Mouse (Mus musculus): Measurements from ENCODE around the gene Rbp1. TPM values are rescaled to one million over a fixed set of nuclear protein-coding genes. Genes with fewer than 3 reads are reported as not detected.
A peak's percentile ranks its signal among the peaks of the same experiment; 100 is the strongest.

The Rbp1 gene
- polyA plus RNA-seq, 1 experiment from 2014 or later = 105 TPM

- no peaks in the 10 kb centered on the region for H3K36me3 ChIP-seq (ENCODE audit: control insufficient read depth, insufficient read depth, low read length)
- no peaks in the 10 kb centered on the region for H3K4me1 ChIP-seq (replicated peaks; ENCODE audit: control insufficient read depth, insufficient read depth, low read length)
- DNase-seq (ENCODE audit: low spot score) (no peak), ATAC-seq (replicated peaks; ENCODE audit: low FRiP score, low TSS enrichment, low read depth) (no peak)
- WGBS = 74% methylated on average over 4 of the region's 4 CpGs
- H3K4me3 ChIP-seq (ENCODE audit: low read depth, low read length) = no peak overlapping the region
- no peaks in the 10 kb centered on the region for H3K9me3 ChIP-seq (ENCODE audit: control insufficient read depth, low read length)
- no peak overlapping the region for H3K9ac ChIP-seq (ENCODE audit: low read length)
- H3K4me2 ChIP-seq (ENCODE audit: low read length) = no peak overlapping the region
- H3K27me3 ChIP-seq (replicated peaks; ENCODE audit: control insufficient read depth, insufficient read depth, low read length) = no peaks in the 10 kb centered on the region
- no peak overlapping the region for H3K27ac ChIP-seq (ENCODE audit: low read depth)
Observed at GRCm38 (mm10) chr9:98393496-98393895, 29.3 kb upstream of the Rbp1 start.

GRCm38 (mm10) chr9:98397211-98397610, 25.6 kb upstream of the Rbp1 start:
- Histone ChIP-seq H3K27me3 (replicated peaks; ENCODE audit: control insufficient read depth, insufficient read depth, low read length) (no peaks in the 10 kb centered on the region), H3K4me1 (replicated peaks; ENCODE audit: control insufficient read depth, insufficient read depth, low read length) (no peaks in the 10 kb centered on the region), H3K9me3 (ENCODE audit: control insufficient read depth, low read length) (no peaks in the 10 kb centered on the region), H3K9ac (ENCODE audit: low read length) (no peak overlapping the region), H3K36me3 (ENCODE audit: control insufficient read depth, insufficient read depth, low read length) (no peaks in the 10 kb centered on the region), H3K4me3 (ENCODE audit: low read depth, low read length) (no peak overlapping the region), H3K27ac (ENCODE audit: low read depth) (no peak overlapping the region), H3K4me2 (ENCODE audit: low read length) (no peak overlapping the region)
- WGBS = 68% methylated on average over 6 of the region's 6 CpGs
- ATAC-seq (replicated peaks; ENCODE audit: low FRiP score, low TSS enrichment, low read depth) (no peak), DNase-seq (ENCODE audit: low spot score) (no peak)

- H3K36me3 ChIP-seq (ENCODE audit: control insufficient read depth, insufficient read depth, low read length) = no peaks in the 10 kb centered on the region
- no peak overlapping the region for H3K27ac ChIP-seq (ENCODE audit: low read depth)
- H3K27me3 ChIP-seq (replicated peaks; ENCODE audit: control insufficient read depth, insufficient read depth, low read length) = no peaks in the 10 kb centered on the region
- H3K4me3 ChIP-seq (ENCODE audit: low read depth, low read length) = no peak overlapping the region
- no peak overlapping the region for H3K4me2 ChIP-seq (ENCODE audit: low read length)
- no peak overlapping the region for H3K9ac ChIP-seq (ENCODE audit: low read length)
- ATAC-seq (replicated peaks; ENCODE audit: low FRiP score, low TSS enrichment, low read depth) (no peak), DNase-seq (ENCODE audit: low spot score) (no peak)
- no peaks in the 10 kb centered on the region for H3K4me1 ChIP-seq (replicated peaks; ENCODE audit: control insufficient read depth, insufficient read depth, low read length)
- WGBS = 74% methylated on average over 3 of the region's 3 CpGs
- no peaks in the 10 kb centered on the region for H3K9me3 ChIP-seq (ENCODE audit: control insufficient read depth, low read length)
Observed at GRCm38 (mm10) chr9:98397866-98398265, 24.9 kb upstream of the Rbp1 start.

GRCm38 (mm10) chr9:98400185-98400894, 22.4 kb upstream of the Rbp1 start:
- WGBS = 72% methylated on average over 13 of the region's 13 CpGs
- Histone ChIP-seq H3K9me3 (ENCODE audit: control insufficient read depth, low read length) (no peaks in the 10 kb centered on the region), H3K9ac (ENCODE audit: low read length) (no peak overlapping the region), H3K27ac (ENCODE audit: low read depth) (no peak overlapping the region), H3K36me3 (ENCODE audit: control insufficient read depth, insufficient read depth, low read length) (no peaks in the 10 kb centered on the region), H3K4me3 (ENCODE audit: low read depth, low read length) (no peak overlapping the region), H3K27me3 (replicated peaks; ENCODE audit: control insufficient read depth, insufficient read depth, low read length) (no peaks in the 10 kb centered on the region), H3K4me1 (replicated peaks; ENCODE audit: control insufficient read depth, insufficient read depth, low read length) (no peaks in the 10 kb centered on the region), H3K4me2 (ENCODE audit: low read length) (no peak overlapping the region)
- DNase-seq (ENCODE audit: low spot score) (no peak), ATAC-seq (replicated peaks; ENCODE audit: low FRiP score, low TSS enrichment, low read depth) (no peak)

- Histone ChIP-seq H3K27ac (ENCODE audit: low read depth) (no peak overlapping the region), H3K4me3 (ENCODE audit: low read depth, low read length) (no peak overlapping the region), H3K4me2 (ENCODE audit: low read length) (no peak overlapping the region), H3K9ac (ENCODE audit: low read length) (no peak overlapping the region), H3K36me3 (ENCODE audit: control insufficient read depth, insufficient read depth, low read length) (no peaks in the 10 kb centered on the region), H3K27me3 (replicated peaks; ENCODE audit: control insufficient read depth, insufficient read depth, low read length) (no peaks in the 10 kb centered on the region), H3K4me1 (replicated peaks; ENCODE audit: control insufficient read depth, insufficient read depth, low read length) (no peaks in the 10 kb centered on the region), H3K9me3 (ENCODE audit: control insufficient read depth, low read length) (no peaks in the 10 kb centered on the region)
- 79% methylated on average over 5 of the region's 5 CpGs for WGBS
- DNase-seq (ENCODE audit: low spot score) = no peak
- ATAC-seq (replicated peaks; ENCODE audit: low FRiP score, low TSS enrichment, low read depth) = no peak
Observed at GRCm38 (mm10) chr9:98401611-98402010, 21.1 kb upstream of the Rbp1 start.

- H3K27ac ChIP-seq (ENCODE audit: low read depth) = no peak overlapping the region
Observed at GRCm38 (mm10) chr9:98407771-98408170, 15.0 kb upstream of the Rbp1 start.

GRCm38 (mm10) chr9:98409137-98409536, 13.6 kb upstream of the Rbp1 start:
- ATAC-seq (replicated peaks; ENCODE audit: low FRiP score, low TSS enrichment, low read depth) = no peak
- 31% methylated on average over 3 of the region's 3 CpGs for whole genome bisulfite sequencing
- DNase-seq (ENCODE audit: low spot score) = peak; percentile 85
- Histone ChIP-seq H3K27me3 (replicated peaks; ENCODE audit: control insufficient read depth, insufficient read depth, low read length) (no peaks in the 10 kb centered on the region), H3K9me3 (ENCODE audit: control insufficient read depth, low read length) (no peaks in the 10 kb centered on the region), H3K9ac (ENCODE audit: low read length) (no peak overlapping the region), H3K27ac (ENCODE audit: low read depth) (no peak overlapping the region), H3K4me3 (ENCODE audit: low read depth, low read length) (no peak overlapping the region), H3K36me3 (ENCODE audit: control insufficient read depth, insufficient read depth, low read length) (no peaks in the 10 kb centered on the region), H3K4me2 (ENCODE audit: low read length) (no peak overlapping the region), H3K4me1 (replicated peaks; ENCODE audit: control insufficient read depth, insufficient read depth, low read length) (no peaks in the 10 kb centered on the region)

More at GRCm38 (mm10) chr9:98407771-98408170, 15.0 kb upstream of the Rbp1 start:
- no peaks in the 10 kb centered on the region for H3K27me3 ChIP-seq (replicated peaks; ENCODE audit: control insufficient read depth, insufficient read depth, low read length)
- no peak overlapping the region for H3K4me2 ChIP-seq (ENCODE audit: low read length)
- H3K9ac ChIP-seq (ENCODE audit: low read length) = no peak overlapping the region
- H3K36me3 ChIP-seq (ENCODE audit: control insufficient read depth, insufficient read depth, low read length) = no peaks in the 10 kb centered on the region
- H3K4me1 ChIP-seq (replicated peaks; ENCODE audit: control insufficient read depth, insufficient read depth, low read length) = no peaks in the 10 kb centered on the region
- no peaks in the 10 kb centered on the region for H3K9me3 ChIP-seq (ENCODE audit: control insufficient read depth, low read length)
- WGBS = 73% methylated on average over 12 of the region's 12 CpGs
- no peak for DNase-seq (ENCODE audit: low spot score)
- no peak overlapping the region for H3K4me3 ChIP-seq (ENCODE audit: low read depth, low read length)
- no peak for ATAC-seq (replicated peaks; ENCODE audit: low FRiP score, low TSS enrichment, low read depth)

GRCm38 (mm10) chr9:98415427-98415826, 7.3 kb upstream of the Rbp1 start:
- ATAC-seq (replicated peaks; ENCODE audit: low FRiP score, low TSS enrichment, low read depth) (no peak), DNase-seq (ENCODE audit: low spot score) (no peak)
- H3K36me3 ChIP-seq (ENCODE audit: control insufficient read depth, insufficient read depth, low read length) = no peaks in the 10 kb centered on the region
- H3K4me2 ChIP-seq (ENCODE audit: low read length) = no peak overlapping the region
- H3K9ac ChIP-seq (ENCODE audit: low read length) = no peak overlapping the region
- no peaks in the 10 kb centered on the region for H3K9me3 ChIP-seq (ENCODE audit: control insufficient read depth, low read length)
- no peaks in the 10 kb centered on the region for H3K4me1 ChIP-seq (replicated peaks; ENCODE audit: control insufficient read depth, insufficient read depth, low read length)
- no peak overlapping the region for H3K4me3 ChIP-seq (ENCODE audit: low read depth, low read length)
- 78% methylated on average over 4 of the region's 4 CpGs for WGBS
- no peak overlapping the region for H3K27ac ChIP-seq (ENCODE audit: low read depth)
- H3K27me3 ChIP-seq (replicated peaks; ENCODE audit: control insufficient read depth, insufficient read depth, low read length) = no peaks in the 10 kb centered on the region

- H3K27me3 ChIP-seq (replicated peaks; ENCODE audit: control insufficient read depth, insufficient read depth, low read length) = no peaks in the 10 kb centered on the region
- WGBS = 38% methylated on average over 7 of the region's 7 CpGs
- DNase-seq (ENCODE audit: low spot score) = no peak
Observed at GRCm38 (mm10) chr9:98417919-98418318, 4.8 kb upstream of the Rbp1 start.

More at GRCm38 (mm10) chr9:98417919-98418318, 4.8 kb upstream of the Rbp1 start:
- 0 out of 2 replicates have a peak, but pooled peaks have one; percentile 53 for ATAC-seq (replicated peaks; ENCODE audit: low FRiP score, low TSS enrichment, low read depth)
- Histone ChIP-seq H3K4me2 (ENCODE audit: low read length) (no peak overlapping the region), H3K9ac (ENCODE audit: low read length) (no peak overlapping the region), H3K9me3 (ENCODE audit: control insufficient read depth, low read length) (no peaks in the 10 kb centered on the region), H3K36me3 (ENCODE audit: control insufficient read depth, insufficient read depth, low read length) (no peaks in the 10 kb centered on the region), H3K4me1 (replicated peaks; ENCODE audit: control insufficient read depth, insufficient read depth, low read length) (no peaks in the 10 kb centered on the region), H3K27ac (ENCODE audit: low read depth) (no peak overlapping the region), H3K4me3 (ENCODE audit: low read depth, low read length) (no peak overlapping the region)

Data from intestine, embryonic 14.5 days (tissue).